Mouse (Mus musculus) CD4-positive, CD25-positive, alpha-beta regulatory T cell, adult 9 weeks (primary cell): ENCODE results near the gene Stard13. TPM values are rescaled to one million over a fixed set of nuclear protein-coding genes. Genes with fewer than 3 reads are reported as not detected.

Experiments used
- polyA plus RNA-seq: library from polyadenylated mRNA; unstranded; fragments of 100-300 nt; shearing (Covaris generic); gene quantifications from one replicate; pipeline ENCODE4 v1.2.1, GENCODE M21; 2017

The Stard13 gene
- 0.10 TPM for polyA plus RNA-seq

GRCm38 (mm10) chr5:151233400-151234031 is at the start of gene Stard13:
Stard13 (minus strand) TSS chr5:151233836.

Other genes starting within 250 kb of the Stard13 start
- gene Gm42906, start 194.3 kb upstream of the Stard13 start, polyA plus RNA-seq = not detected